Mouse (Mus musculus) forebrain, postnatal 0 days (tissue): ENCODE measurements around the gene Tmem217. TPM values are rescaled to one million over a fixed set of nuclear protein-coding genes. Genes with fewer than 3 reads are reported as not detected.

Experiments
- ATAC-seq: fragments of 200-750 bp; cut with Nextera tagmentation; 2 replicates; pipeline ENCODE4 v1.8.0; 2017; ENCODE audit warnings: mild to moderate bottlenecking, moderate library complexity
- DNase-seq: peaks from one replicate; pipeline ENCODE4 v3.0.0-alpha.2; 2015
- H3K27ac ChIP-seq: fragments of 300-500 bp; sonication (generic); 2 replicates; pipeline ENCODE4 v1.5.1; 2014; ENCODE audit warnings: low read depth, mild to moderate bottlenecking, antibody characterized with exemption, low read length, moderate library complexity, mixed read lengths
- H3K27me3 ChIP-seq: fragments of 300-500 bp; sonication (generic); 2 replicates; pipeline ENCODE4 v1.6.1; 2014; ENCODE audit warnings: mild to moderate bottlenecking, low read length, mixed read lengths; ENCODE audit not compliant: insufficient read depth
- H3K36me3 ChIP-seq: fragments of 300-500 bp; sonication (generic); 2 replicates; pipeline ENCODE4 v1.6.1; 2014; ENCODE audit warnings: mild to moderate bottlenecking, moderate library complexity; ENCODE audit not compliant: insufficient read depth
- H3K4me1 ChIP-seq: fragments of 300-500 bp; sonication (generic); 2 replicates; pipeline ENCODE4 v1.6.1; 2014; ENCODE audit warnings: antibody characterized with exemption; ENCODE audit not compliant: insufficient read depth
- H3K4me2 ChIP-seq: fragments of 300-500 bp; sonication (generic); 2 replicates; pipeline ENCODE4 v1.6.1; 2014; ENCODE audit warnings: low read depth, mild to moderate bottlenecking, moderate library complexity
- H3K4me3 ChIP-seq: fragments of 300-500 bp; sonication (generic); 2 replicates; pipeline ENCODE4 v1.5.1; 2014; ENCODE audit warnings: low read depth, low read length, mixed read lengths
- H3K9ac ChIP-seq: fragments of 300-500 bp; sonication (generic); 2 replicates; pipeline ENCODE4 v1.6.1; 2014; ENCODE audit warnings: mild to moderate bottlenecking
- H3K9me3 ChIP-seq: fragments of 300-500 bp; sonication (generic); 2 replicates; pipeline ENCODE4 v1.6.1; 2016; ENCODE audit warnings: low read length
- CTCF ChIP-seq: sonication (generic); IDR thresholded peaks from 2 replicates; pipeline ENCODE4 v1.5.1; 2016; ENCODE audit warnings: antibody characterized with exemption, control low read depth, low read depth
- WGBS: fragments of 180-500 bp; shearing (Covaris S2); extraction: QIAGEN DNeasy Blood & Tissue Kit; methylation state at CpG from one replicate; pipeline ENCODE4 v1.1.7; 2014; 5-methylcytosine and 5-hydroxymethylcytosine counted together
- polyA plus RNA-seq: library from polyadenylated mRNA; unstranded; fragments of >200 nt; fragmentation: Nextera tagmentation; extraction: Ambion mirVana; gene quantifications from 2 replicates; pipeline ENCODE4 v1.2.1, GENCODE M21; 2015
- total RNA-seq: library from RNA; depleted of rRNA; stranded (reverse); fragments of >200 nt; gene quantifications from 2 replicates; pipeline ENCODE4 v1.2.3, GENCODE M21; 2014

The Tmem217 gene
- total and polyA plus RNA-seq, 2 experiments from 2014 or later = 0.74 TPM; not detected in 1

DNA sequence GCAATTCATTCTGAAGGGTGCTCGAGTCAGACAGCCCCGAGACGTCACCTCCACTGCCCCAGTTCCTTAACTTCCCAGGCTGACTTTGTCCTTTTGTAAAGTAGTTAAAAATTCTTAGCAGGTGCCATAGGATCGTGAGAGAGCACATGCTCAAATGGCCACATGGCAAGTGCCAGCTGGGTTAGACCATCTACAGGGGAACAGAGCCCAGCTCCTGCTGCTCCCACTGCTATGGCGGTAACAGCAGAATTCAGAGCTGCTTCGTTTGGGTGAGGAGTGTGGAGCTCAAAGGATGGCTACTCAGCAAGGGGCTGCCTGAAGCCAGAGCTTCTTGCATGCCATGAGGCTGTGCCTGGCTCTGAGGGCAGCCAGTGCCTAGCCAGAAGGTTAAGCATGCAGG is 17.6 kb upstream of the Tmem217 start:
- H3K9ac ChIP-seq = no peak overlapping the region
- H3K27me3 ChIP-seq = no peaks in the 10 kb centered on the region
- no peaks in the 10 kb centered on the region for H3K9me3 ChIP-seq
- H3K4me2 ChIP-seq = no peak overlapping the region
- H3K27ac ChIP-seq = no peak overlapping the region
- TF ChIP-seq CTCF = no peak
- no peak overlapping the region for H3K4me3 ChIP-seq
- ATAC-seq = no peak
- WGBS = 73% methylated on average over 6 of the region's 6 CpGs
- H3K4me1 ChIP-seq = no peaks in the 10 kb centered on the region
- no peak for DNase-seq
- H3K36me3 ChIP-seq = peaks cover 52% of the 10 kb centered on the region

DNA sequence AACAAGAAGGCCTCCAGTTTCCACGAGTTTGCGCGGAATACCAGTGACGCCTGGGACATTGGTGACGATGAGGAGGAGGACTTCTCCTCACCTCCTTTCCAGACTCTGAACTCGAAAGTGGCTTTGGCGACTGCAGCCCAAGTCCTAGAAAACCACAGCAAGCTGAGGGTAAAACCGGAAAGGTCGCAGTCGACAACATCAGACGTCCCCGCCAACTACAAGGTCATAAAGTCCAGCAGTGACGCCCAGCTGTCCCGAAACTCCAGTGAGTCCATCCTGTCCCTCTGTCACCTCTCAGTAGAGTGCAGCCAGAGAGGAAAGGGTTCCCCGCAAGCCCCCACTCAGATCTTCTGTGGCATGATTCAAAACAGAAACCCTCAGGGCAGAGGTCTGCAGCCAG is 16.2 kb upstream of the Tmem217 start:
- DNase-seq = no peak
- Histone ChIP-seq H3K27me3 (no peaks in the 10 kb centered on the region), H3K36me3 (peaks cover 40% of the 10 kb centered on the region), H3K4me1 (no peaks in the 10 kb centered on the region), H3K9ac (no peak overlapping the region), H3K4me3 (no peak overlapping the region), H3K9me3 (no peaks in the 10 kb centered on the region), H3K27ac (no peak overlapping the region), H3K4me2 (no peak overlapping the region)
- WGBS = 92% methylated on average over 15 of the region's 15 CpGs
- no peak for ATAC-seq
- no peak for TF ChIP-seq CTCF

DNA sequence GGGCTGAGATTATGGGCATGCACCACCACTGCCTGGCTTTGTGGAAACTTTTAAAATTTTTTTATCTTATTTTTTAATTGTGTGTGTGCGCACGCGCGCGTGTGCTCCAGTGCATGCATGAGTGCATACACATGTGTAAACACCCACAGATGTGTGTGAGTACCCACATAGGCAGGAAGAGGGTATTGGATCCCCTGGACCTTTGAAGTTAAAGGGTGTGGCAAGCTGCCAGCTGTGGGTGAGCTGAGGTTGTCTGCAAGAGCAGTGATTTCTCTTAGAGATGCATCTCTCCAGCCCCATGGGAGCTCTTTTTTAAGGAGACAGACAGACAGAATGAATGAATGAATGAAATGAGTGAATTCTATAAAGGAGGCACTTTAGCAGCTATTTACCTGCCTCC is 13.3 kb upstream of the Tmem217 start:
- H3K36me3 ChIP-seq = peaks cover 19% of the 10 kb centered on the region
- no peak for TF ChIP-seq CTCF
- no peak for ATAC-seq
- no peak overlapping the region for H3K9ac ChIP-seq
- H3K27me3 ChIP-seq = no peaks in the 10 kb centered on the region
- no peak overlapping the region for H3K4me2 ChIP-seq
- no peak overlapping the region for H3K4me3 ChIP-seq
- H3K27ac ChIP-seq = no peak overlapping the region
- no peaks in the 10 kb centered on the region for H3K4me1 ChIP-seq
- no peaks in the 10 kb centered on the region for H3K9me3 ChIP-seq
- DNase-seq = no peak
- WGBS = 97% methylated on average over 5 of the region's 5 CpGs

DNA sequence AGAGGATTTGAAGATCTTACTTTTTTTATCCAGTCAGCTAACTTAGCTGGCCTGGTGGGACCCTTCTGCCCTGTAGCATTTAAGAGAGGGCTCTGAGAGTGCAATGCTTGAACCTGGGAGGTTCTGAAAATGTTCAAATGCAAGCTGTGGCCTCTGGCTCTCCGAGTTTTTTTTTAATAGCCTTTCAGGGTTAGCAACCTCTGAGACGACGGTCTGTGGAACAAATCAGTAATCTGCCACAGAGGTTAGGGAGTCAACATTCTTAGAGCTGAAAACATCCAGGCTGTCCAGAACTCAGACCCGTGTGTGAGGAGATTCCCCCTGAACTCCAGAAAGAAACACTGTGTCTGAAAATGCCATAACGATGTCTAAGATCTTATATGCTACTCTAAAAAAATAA is 6.3 kb upstream of the Tmem217 start:
- DNase-seq = no peak
- Histone ChIP-seq H3K9me3 (0 out of 2 replicates have a peak, but pooled peaks cover 3% of the 10 kb centered on the region), H3K4me3 (no peak overlapping the region), H3K27me3 (no peaks in the 10 kb centered on the region), H3K9ac (no peak overlapping the region), H3K36me3 (no peaks in the 10 kb centered on the region), H3K4me1 (no peaks in the 10 kb centered on the region), H3K4me2 (no peak overlapping the region), H3K27ac (no peak overlapping the region)
- ATAC-seq = no peak
- WGBS = 92% methylated on average over 5 of the region's 5 CpGs
- no peak for TF ChIP-seq CTCF

DNA sequence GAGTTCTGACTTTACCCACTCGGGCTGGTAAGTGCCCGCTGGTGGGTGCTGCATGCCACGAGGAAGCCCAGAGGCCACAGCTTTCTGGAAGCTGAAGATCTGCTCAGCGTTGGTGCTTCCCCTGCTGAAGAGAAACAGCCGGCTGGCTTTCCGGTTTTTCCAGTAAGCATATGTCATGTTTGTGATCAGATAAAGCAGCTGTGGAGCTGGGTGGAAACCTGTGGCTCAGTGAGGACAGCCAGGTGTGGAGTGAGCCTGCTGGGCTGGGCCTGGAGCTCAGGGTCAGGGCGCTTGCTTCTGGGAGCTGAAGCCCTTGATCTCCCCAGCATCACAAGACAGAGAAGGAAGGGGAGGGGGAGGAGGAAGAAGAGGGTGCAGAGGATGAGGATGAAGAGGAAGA is 4.7 kb upstream of the Tmem217 start:
- WGBS = 92% methylated on average over 7 of the region's 7 CpGs
- H3K4me1 ChIP-seq = no peaks in the 10 kb centered on the region
- no peaks in the 10 kb centered on the region for H3K27me3 ChIP-seq
- H3K36me3 ChIP-seq = no peaks in the 10 kb centered on the region
- H3K4me2 ChIP-seq = no peak overlapping the region
- no peak overlapping the region for H3K4me3 ChIP-seq
- no peak overlapping the region for H3K9ac ChIP-seq
- ATAC-seq (no peak), DNase-seq (no peak)
- no peak overlapping the region for H3K27ac ChIP-seq
- H3K9me3 ChIP-seq = 0 out of 2 replicates have a peak, but pooled peaks cover 3% of the 10 kb centered on the region
- no peak for TF ChIP-seq CTCF

DNA sequence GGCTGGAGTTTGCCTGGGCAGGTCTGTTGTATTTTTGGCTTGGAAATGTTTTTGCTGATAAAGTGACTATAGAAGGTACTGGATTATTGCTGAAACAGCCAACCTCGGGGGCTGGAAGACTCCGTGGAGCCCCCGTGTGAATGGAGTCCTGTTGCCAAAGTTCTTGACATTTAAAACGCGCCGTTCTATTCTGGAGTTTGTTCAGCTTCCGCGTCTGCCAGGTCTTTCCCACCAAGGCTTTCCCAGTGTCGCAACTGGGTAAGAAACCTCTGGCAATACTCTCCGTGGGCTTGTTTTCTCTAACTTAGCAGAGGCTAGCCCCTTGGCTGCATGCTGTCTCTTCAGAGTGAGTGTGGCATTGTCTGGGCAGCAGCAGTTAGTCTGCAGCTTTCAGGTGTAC is 4.3 kb upstream of the Tmem217 start:
- H3K36me3 ChIP-seq = no peaks in the 10 kb centered on the region
- H3K27me3 ChIP-seq = no peaks in the 10 kb centered on the region
- DNase-seq = no peak
- no peak overlapping the region for H3K9ac ChIP-seq
- no peak overlapping the region for H3K4me3 ChIP-seq
- TF ChIP-seq CTCF = no peak
- no peak overlapping the region for H3K27ac ChIP-seq
- 82% methylated on average over 10 of the region's 10 CpGs for WGBS
- no peaks in the 10 kb centered on the region for H3K4me1 ChIP-seq
- H3K4me2 ChIP-seq = no peak overlapping the region
- ATAC-seq = no peak
- 0 out of 2 replicates have a peak, but pooled peaks cover 3% of the 10 kb centered on the region for H3K9me3 ChIP-seq

DNA sequence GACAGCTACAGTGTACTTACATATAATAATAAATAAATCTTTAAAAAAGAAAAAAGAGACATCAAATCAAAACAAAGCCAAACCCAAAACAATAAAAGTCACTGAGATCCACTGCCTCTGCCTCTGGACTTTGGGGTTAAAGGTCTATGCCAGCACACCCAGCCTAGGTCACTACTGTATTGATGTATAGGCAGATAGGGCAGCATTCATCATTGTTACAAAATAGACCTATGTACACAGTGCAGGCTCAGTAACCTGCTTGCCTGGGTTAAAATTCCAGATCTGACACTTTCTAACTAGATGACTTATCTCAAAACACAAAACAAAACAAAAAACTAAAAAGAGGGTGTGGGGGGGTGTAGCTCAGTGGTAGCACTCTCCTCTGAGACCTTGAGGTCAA is 2.0 kb upstream of the Tmem217 start:
- no peak for TF ChIP-seq CTCF
- Histone ChIP-seq H3K27ac (no peak overlapping the region), H3K9ac (no peak overlapping the region), H3K4me1 (peaks cover 13% of the 10 kb centered on the region), H3K4me2 (no peak overlapping the region), H3K27me3 (no peaks in the 10 kb centered on the region), H3K9me3 (0 out of 2 replicates have a peak, but pooled peaks cover 3% of the 10 kb centered on the region), H3K4me3 (no peak overlapping the region), H3K36me3 (no peaks in the 10 kb centered on the region)
- no peak for DNase-seq
- ATAC-seq = no peak

DNA sequence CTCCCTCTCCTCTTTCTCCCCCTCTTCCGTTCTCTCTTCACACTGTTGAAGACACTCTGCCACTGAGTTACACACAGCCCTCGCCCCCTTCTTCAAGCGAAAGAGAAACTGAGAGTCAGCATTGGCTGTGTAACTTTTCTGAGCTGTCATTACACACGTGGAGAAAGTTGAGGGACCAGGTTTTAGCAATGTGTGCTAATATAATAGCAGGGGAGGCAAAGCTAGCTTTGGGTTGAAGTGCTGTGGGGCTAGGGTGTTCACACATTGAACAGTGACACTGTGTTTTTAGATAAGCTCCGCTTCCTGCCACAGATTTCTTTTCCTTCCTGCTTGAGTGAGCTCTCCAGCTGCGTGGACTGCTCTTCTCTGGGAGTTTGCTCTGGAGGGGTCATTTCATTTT is 1.2 kb downstream of the Tmem217 start:
- Histone ChIP-seq H3K4me3 (peak overlapping the region; percentile 5; the same call in 1 of the 2 replicates), H3K36me3 (no peaks in the 10 kb centered on the region), H3K4me2 (peak overlapping the region; percentile 96), H3K27me3 (no peaks in the 10 kb centered on the region), H3K27ac (no peak overlapping the region), H3K9me3 (no peaks in the 10 kb centered on the region), H3K9ac (no peak overlapping the region), H3K4me1 (peaks cover 13% of the 10 kb centered on the region)
- DNase-seq = no peak
- WGBS = 58% methylated on average over 6 of the region's 6 CpGs
- TF ChIP-seq CTCF = no peak
- no peak for ATAC-seq
